Mouse (Mus musculus) liver, embryonic 14.5 days (tissue): Measurements from ENCODE around the gene Fam151a. TPM values are rescaled to one million over a fixed set of nuclear protein-coding genes. Genes with fewer than 3 reads are reported as not detected.

Experiments used
- ATAC-seq: fragments of 200-750 bp; cut with Nextera tagmentation; 2 replicates; pipeline ENCODE4 v1.8.0; 2017; ENCODE audit warnings: moderate number of reproducible peaks, mild to moderate bottlenecking, moderate library complexity; ENCODE audit not compliant: insufficient read depth
- DNase-seq, 3 experiments: peaks; one replicate each; pipeline ENCODE4 v3.0.0-alpha.2; 2012 to 2013; ENCODE audit warnings: low read depth in 3 of 3, low spot score in 3 of 3
- H3K27ac ChIP-seq: fragments of 300-500 bp; sonication (generic); 2 replicates; pipeline ENCODE4 v1.5.1; 2014; ENCODE audit warnings: moderate library complexity, mild to moderate bottlenecking, control low read depth, inconsistent platforms
- H3K27me3 ChIP-seq: fragments of 300-500 bp; sonication (generic); 2 replicates; pipeline ENCODE4 v1.6.1; 2014; ENCODE audit warnings: mild to moderate bottlenecking, low read length, moderate library complexity; ENCODE audit not compliant: control insufficient read depth, insufficient read depth
- H3K36me3 ChIP-seq: fragments of 300-500 bp; sonication (generic); replicated peaks from 2 replicates; pipeline ENCODE4 v1.6.1; 2014; ENCODE audit warnings: low read depth; ENCODE audit not compliant: control insufficient read depth, insufficient read depth
- H3K4me1 ChIP-seq, 2 experiments: fragments of 200-500 bp in 1 of 2; fragments of 300-500 bp in 1 of 2; sonication (generic) in 1 of 2; replicated peaks; 2 replicates each; pipeline ENCODE4 v1.6.1; 2012 to 2014; ENCODE audit warnings: antibody characterized with exemption in 1 of 2, inconsistent platforms in 1 of 2, low read length in 1 of 2; ENCODE audit not compliant: control insufficient read depth in 2 of 2, insufficient read depth in 2 of 2
- H3K4me2 ChIP-seq: fragments of 300-500 bp; sonication (generic); 2 replicates; pipeline ENCODE4 v1.6.1; 2014; ENCODE audit warnings: low read depth, mild to moderate bottlenecking, control low read depth, moderate library complexity
- H3K4me3 ChIP-seq, 2 experiments: fragments of 200-500 bp in 1 of 2; fragments of 300-500 bp in 1 of 2; sonication (generic) in 1 of 2; 2 replicates each; pipeline ENCODE4 v1.5.1; 2012 to 2014; ENCODE audit warnings: low read depth in 2 of 2, low read length in 2 of 2, mild to moderate bottlenecking in 2 of 2, control low read depth in 1 of 2, inconsistent platforms in 1 of 2, moderate library complexity in 1 of 2; ENCODE audit not compliant: insufficient read depth in 1 of 2
- H3K9ac ChIP-seq: fragments of 300-500 bp; sonication (generic); replicated peaks from 2 replicates; pipeline ENCODE4 v1.6.1; 2014; ENCODE audit warnings: mild to moderate bottlenecking, control low read depth, moderate library complexity
- H3K9me3 ChIP-seq: fragments of 300-500 bp; sonication (generic); 2 replicates; pipeline ENCODE4 v1.6.1; 2016; ENCODE audit warnings: low read length, mixed read lengths; ENCODE audit not compliant: control insufficient read depth
- CTCF ChIP-seq: IDR thresholded peaks from 2 replicates; pipeline ENCODE4 v1.5.1; 2016; ENCODE audit warnings: antibody characterized with exemption, low read depth, control low read depth
- EP300 ChIP-seq: IDR thresholded peaks from 2 replicates; pipeline ENCODE4 v1.6.1; 2016; ENCODE audit warnings: antibody characterized with exemption, low read depth
- WGBS: fragments of 180-500 bp; shearing (Covaris S2); extraction: QIAGEN DNeasy Blood & Tissue Kit; methylation state at CpG from one replicate; pipeline ENCODE4 v1.1.7; 2014; ENCODE audit not compliant: insufficient replicate concordance; 5-methylcytosine and 5-hydroxymethylcytosine counted together
- polyA plus RNA-seq, 2 experiments: library from polyadenylated mRNA; depleted of rRNA in 1 of 2; stranded (reverse) in 1 of 2; unstranded in 1 of 2; fragments of >200 nt; fragmentation: Nextera tagmentation in 1 of 2; extraction: Ambion mirVana in 1 of 2; gene quantifications; 2 replicates each; pipeline versions ENCODE4 v1.2.1 to v1.2.3; 2012 to 2014

Fam151a gene
- polyA plus RNA-seq, 2 experiments, result 0.03 TPM; not detected in 1

DNA sequence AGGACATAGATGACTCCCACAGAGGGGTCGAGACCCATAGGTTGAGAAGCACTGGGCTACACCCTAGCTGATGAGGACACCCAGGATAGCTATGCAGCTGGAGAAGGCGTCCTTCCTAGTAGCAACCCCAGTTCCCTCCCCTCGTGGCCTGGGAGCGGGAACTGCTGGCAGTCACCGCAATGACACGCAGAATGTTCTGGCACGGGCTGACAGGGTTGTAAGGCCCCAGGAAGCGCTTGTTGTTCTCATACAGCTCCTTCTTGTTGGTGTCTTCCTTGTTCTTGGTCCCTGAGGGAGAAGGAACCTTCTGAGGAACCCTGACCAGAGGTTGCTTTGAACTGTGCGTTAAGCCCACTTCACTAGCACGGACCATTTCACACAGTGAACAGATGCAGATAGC lies 29.7 kb upstream of the Fam151a start:
- Histone ChIP-seq H3K9ac (no peak overlapping the region), H3K4me1 (peaks cover 0 to 2% of the 10 kb centered on the region in 2 experiments; a peak in 1 of 4 replicates), H3K4me3 (no peak overlapping the region), H3K27me3 (no peaks in the 10 kb centered on the region), H3K9me3 (no peaks in the 10 kb centered on the region), H3K27ac (no peak overlapping the region), H3K4me2 (no peak overlapping the region), H3K36me3 (no peaks in the 10 kb centered on the region)
- TF ChIP-seq CTCF, result no peak
- no peak for TF ChIP-seq EP300
- ATAC-seq (no peak), DNase-seq (no peak)
- 62% methylated on average over 10 of the region's 10 CpGs for WGBS

DNA sequence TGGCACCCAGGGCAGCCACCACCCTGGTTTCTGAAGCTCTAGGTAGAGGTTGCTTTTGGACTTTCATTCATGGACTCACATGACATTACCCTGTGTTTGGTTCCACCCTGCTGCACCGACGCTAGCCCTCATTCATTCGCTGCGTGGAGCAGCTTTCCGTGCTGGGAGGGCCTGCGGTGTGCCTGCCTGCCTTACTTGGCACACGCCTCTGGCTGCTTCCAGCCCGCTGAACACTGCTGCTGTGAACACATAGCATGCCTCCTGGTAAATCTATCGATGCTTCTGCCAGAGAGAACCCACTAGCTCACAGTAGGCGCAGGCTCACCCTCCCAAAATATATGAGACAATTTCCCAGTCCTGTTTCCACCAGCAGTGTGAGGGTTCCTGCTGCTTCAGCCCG lies 29.3 kb upstream of the Fam151a start:
- ATAC-seq, result no peak
- 67% methylated on average over 11 of the region's 11 CpGs for WGBS
- Histone ChIP-seq H3K9ac (no peak overlapping the region), H3K9me3 (no peaks in the 10 kb centered on the region), H3K4me3 (no peak overlapping the region), H3K36me3 (no peaks in the 10 kb centered on the region), H3K4me2 (no peak overlapping the region), H3K27me3 (no peaks in the 10 kb centered on the region), H3K27ac (no peak overlapping the region), H3K4me1 (peaks cover 0 to 2% of the 10 kb centered on the region in 2 experiments; a peak in 1 of 4 replicates)
- TF ChIP-seq EP300 (no peak), CTCF (no peak)
- no peak for DNase-seq

DNA sequence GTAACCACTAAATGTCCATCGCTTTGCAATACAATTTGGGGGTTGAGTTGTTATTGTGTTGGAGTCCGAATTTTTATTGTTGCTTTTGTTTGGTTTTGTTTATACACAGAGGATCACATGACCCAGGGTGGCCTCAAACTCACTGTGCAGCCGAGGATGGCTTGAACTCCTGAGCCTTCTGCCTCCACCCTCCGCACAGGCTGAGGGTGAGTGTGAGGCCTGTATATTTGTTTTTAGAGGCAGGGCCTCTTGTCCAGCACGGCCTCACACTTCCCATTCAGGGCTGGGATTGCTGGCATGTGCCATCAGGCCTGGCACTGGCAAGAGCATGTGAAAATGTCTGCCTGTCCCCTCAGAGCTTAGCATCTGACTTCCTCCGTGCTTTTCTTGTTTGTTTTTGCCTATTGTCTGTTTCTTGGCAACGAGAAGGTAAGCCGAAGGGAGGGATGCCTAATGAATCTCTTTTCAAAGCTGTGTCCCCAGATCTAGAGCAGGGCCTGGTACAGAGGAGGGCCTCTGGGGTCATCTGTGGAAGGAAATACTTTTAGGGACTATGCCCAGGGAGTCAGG lies 28.5 kb upstream of the Fam151a start:
- Histone ChIP-seq H3K9ac (no peak overlapping the region), H3K9me3 (no peaks in the 10 kb centered on the region), H3K4me1 (peaks cover 0 to 2% of the 10 kb centered on the region in 2 experiments; a peak in 1 of 4 replicates), H3K27ac (no peak overlapping the region), H3K36me3 (no peaks in the 10 kb centered on the region), H3K4me3 (no peak overlapping the region), H3K27me3 (no peaks in the 10 kb centered on the region), H3K4me2 (no peak overlapping the region)
- no peak for DNase-seq
- ATAC-seq, result no peak
- 49% methylated on average over 8 of the region's 8 CpGs for WGBS
- TF ChIP-seq CTCF (no peak), EP300 (no peak)

DNA sequence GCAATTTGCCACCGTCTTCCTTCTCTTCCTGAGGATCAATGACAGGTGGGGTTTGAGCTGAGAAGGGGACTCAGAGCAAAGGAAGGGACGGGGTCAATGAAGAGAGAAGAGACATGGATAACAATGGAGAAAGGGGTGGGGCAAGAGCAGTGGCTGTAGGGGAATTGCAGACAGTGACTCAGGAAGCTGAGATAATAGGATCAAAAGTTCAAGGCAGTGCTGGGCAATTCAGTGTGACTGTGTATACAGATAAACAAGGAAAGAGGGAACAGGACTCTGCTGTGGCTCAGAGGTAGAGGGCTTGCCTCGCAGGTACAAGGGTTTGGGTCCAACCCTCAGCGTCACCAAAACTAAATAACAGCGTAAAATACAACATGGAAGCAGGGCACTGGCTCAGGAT lies 25.7 kb upstream of the Fam151a start:
- peaks cover 0 to 2% of the 10 kb centered on the region in 2 experiments; a peak in 1 of 4 replicates for H3K4me1 ChIP-seq
- no peaks in the 10 kb centered on the region for H3K9me3 ChIP-seq
- ATAC-seq, result peak; percentile 39; the same call in 1 of the 2 replicates
- no peaks in the 10 kb centered on the region for H3K27me3 ChIP-seq
- H3K4me2 ChIP-seq, result 0 out of 2 replicates have a peak overlapping the region, but pooled peaks have one; percentile 3
- no peak overlapping the region for H3K4me3 ChIP-seq
- no peak for DNase-seq
- TF ChIP-seq EP300 (no peak), CTCF (no peak)
- no peaks in the 10 kb centered on the region for H3K36me3 ChIP-seq
- WGBS, result 26% methylated on average over 5 of the region's 5 CpGs
- H3K9ac ChIP-seq, result no peak overlapping the region
- H3K27ac ChIP-seq, result no peak overlapping the region

DNA sequence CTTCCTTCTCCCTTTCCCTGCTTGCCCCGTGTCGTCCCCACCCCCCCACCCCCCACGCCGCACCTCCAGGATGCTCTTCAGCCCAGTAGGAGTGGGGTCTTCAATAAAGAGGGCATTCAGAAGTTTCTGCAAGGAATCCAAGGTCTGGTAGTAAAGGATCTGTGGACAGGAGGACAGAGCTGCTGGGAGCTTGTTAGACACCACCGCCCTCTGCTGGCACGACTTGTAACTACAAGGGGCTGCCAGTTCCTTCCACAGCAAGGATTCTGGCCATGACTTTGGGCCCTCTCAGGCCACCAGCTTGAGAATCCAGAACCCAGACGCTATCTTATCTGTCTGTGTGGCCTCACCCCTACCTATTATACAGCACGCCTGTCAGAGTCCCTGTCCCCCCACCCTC lies 25.3 kb upstream of the Fam151a start:
- Histone ChIP-seq H3K4me3 (no peak overlapping the region), H3K9ac (no peak overlapping the region), H3K27ac (no peak overlapping the region), H3K4me2 (0 out of 2 replicates have a peak overlapping the region, but pooled peaks have one; percentile 3), H3K4me1 (peaks cover 0 to 2% of the 10 kb centered on the region in 2 experiments; a peak in 1 of 4 replicates), H3K9me3 (no peaks in the 10 kb centered on the region), H3K36me3 (no peaks in the 10 kb centered on the region), H3K27me3 (no peaks in the 10 kb centered on the region)
- TF ChIP-seq EP300 (no peak), CTCF (peak; percentile 97)
- DNase-seq, result peak; percentile 34 to 45 (median 42)
- ATAC-seq, result peak; percentile 51; the same call in 1 of the 2 replicates
- 0% methylated on average over 8 of the region's 8 CpGs for WGBS
